Mouse (Mus musculus) monocyte, adult 2 months (primary cell): ENCODE results near the gene Clock.
A peak's percentile ranks its signal among the peaks of the same experiment; 100 is the strongest.

Experiments
- DNase-seq, 2 experiments: peaks; one replicate each; pipeline ENCODE4 v3.0.0; 2022; ENCODE audit warnings: low spot score in 2 of 2, low read depth in 1 of 2

The Clock gene

GRCm38 (mm10) chr5:76283890-76284289 is 20.7 kb downstream of the Clock start:
- no peak for DNase-seq

GRCm38 (mm10) chr5:76274977-76275376 is 29.6 kb downstream of the Clock start:
- DNase-seq: no peak

- no peak for DNase-seq
These were observed 53.6 kb downstream of the Clock start for GRCm38 (mm10) chr5:76250948-76251347.

- no peak for DNase-seq
These were observed 58.1 kb downstream of the Clock start for GRCm38 (mm10) chr5:76246539-76246938.

GRCm38 (mm10) chr5:76245419-76245818 is 59.2 kb downstream of the Clock start:
- DNase-seq: no peak

- no peak for DNase-seq
These were observed 60.2 kb downstream of the Clock start for GRCm38 (mm10) chr5:76244430-76244829.

GRCm38 (mm10) chr5:76243929-76244328 is 60.7 kb downstream of the Clock start:
- no peak for DNase-seq

- no peak for DNase-seq
These were observed 61.3 kb downstream of the Clock start for GRCm38 (mm10) chr5:76243274-76243673.

GRCm38 (mm10) chr5:76231171-76231855 is 73.3 kb downstream of the Clock start:
- no peak for DNase-seq

GRCm38 (mm10) chr5:76216691-76217090 is 87.9 kb downstream of the Clock start:
- DNase-seq: no peak

GRCm38 (mm10) chr5:76208066-76208465 is 96.5 kb downstream of the Clock start:
- no peak for DNase-seq

- no peak for DNase-seq
These were observed 98.7 kb downstream of the Clock start for GRCm38 (mm10) chr5:76205886-76206285.

- no peak for DNase-seq
These were observed 101.4 kb downstream of the Clock start for GRCm38 (mm10) chr5:76203171-76203570.

- no peak for DNase-seq
These were observed 105.2 kb downstream of the Clock start for GRCm38 (mm10) chr5:76199346-76199745.

- DNase-seq: no peak
These were observed 110.1 kb downstream of the Clock start for GRCm38 (mm10) chr5:76194377-76194945.

GRCm38 (mm10) chr5:76193075-76193474 is 111.5 kb downstream of the Clock start:
- DNase-seq: no peak

GRCm38 (mm10) chr5:76190609-76191008 is 114.0 kb downstream of the Clock start:
- no peak for DNase-seq

- DNase-seq: no peak
These were observed 116.7 kb downstream of the Clock start for GRCm38 (mm10) chr5:76187885-76188284.

- peak in 1 of 2 experiments; percentile 30 for DNase-seq
These were observed 120.1 kb downstream of the Clock start for GRCm38 (mm10) chr5:76184286-76185080.

- peak; percentile 65 to 81 for DNase-seq
These were observed 120.8 kb downstream of the Clock start, which contains the start of gene Tmem165 for GRCm38 (mm10) chr5:76183750-76184261. TSS of gene Tmem165 (plus strand) at chr5:76183880.

GRCm38 (mm10) chr5:76183043-76183749 is 121.4 kb downstream of the Clock start:
- no peak for DNase-seq
